Mouse (Mus musculus) MEL (cell line): ENCODE data around the gene Fdxacb1.

Experiments used
- CTCF ChIP-seq, 3 experiments: IDR thresholded peaks in 2 of 3; conservative IDR thresholded peaks in 1 of 3; 2 replicates each; pipeline ENCODE4 v1.5.1; 2011 to 2012; ENCODE audit warnings: low read length in 3 of 3, low read depth in 2 of 3, mild to moderate bottlenecking in 2 of 3, improper control_type of control experiment in 1 of 3, inconsistent platforms in 1 of 3, mixed read lengths in 1 of 3, moderate library complexity in 1 of 3; ENCODE audit not compliant: control insufficient read depth in 1 of 3, insufficient read depth in 1 of 3, poor library complexity in 1 of 3, severe bottlenecking in 1 of 3
- MAFK ChIP-seq: IDR thresholded peaks from 2 replicates; pipeline ENCODE4 v1.6.1; 2011; ENCODE audit warnings: low read depth, mild to moderate bottlenecking, low read length, improper control_type of control experiment, borderline replicate concordance
- NRF1 ChIP-seq: IDR thresholded peaks from 2 replicates; pipeline ENCODE4 v1.6.1; 2014; ENCODE audit warnings: low read depth, mild to moderate bottlenecking, inconsistent platforms, low read length, improper control_type of control experiment, moderate library complexity; ENCODE audit not compliant: poor library complexity, insufficient read depth, severe bottlenecking
- RAD21 ChIP-seq: IDR thresholded peaks from 2 replicates; pipeline ENCODE4 v1.6.1; 2011; ENCODE audit warnings: mild to moderate bottlenecking, low read depth, low read length, improper control_type of control experiment
- SIN3A ChIP-seq: IDR thresholded peaks from 2 replicates; pipeline ENCODE4 v1.6.1; 2012; ENCODE audit warnings: low read length, improper control_type of control experiment, inconsistent platforms
- TBP ChIP-seq: IDR thresholded peaks from 2 replicates; pipeline ENCODE4 v1.8.0; 2011; ENCODE audit warnings: low read depth, low read length, improper control_type of control experiment
- UBTF ChIP-seq: IDR thresholded peaks from 2 replicates; pipeline ENCODE4 v1.6.1; 2012; ENCODE audit warnings: low read depth, mild to moderate bottlenecking, inconsistent platforms, low read length, improper control_type of control experiment, moderate library complexity, borderline replicate concordance; ENCODE audit not compliant: insufficient read depth
- ZMIZ1 ChIP-seq: IDR thresholded peaks from 2 replicates; pipeline ENCODE4 v1.6.1; 2012; ENCODE audit warnings: low read depth, mild to moderate bottlenecking, inconsistent platforms, low read length, improper control_type of control experiment, moderate library complexity

DNA sequence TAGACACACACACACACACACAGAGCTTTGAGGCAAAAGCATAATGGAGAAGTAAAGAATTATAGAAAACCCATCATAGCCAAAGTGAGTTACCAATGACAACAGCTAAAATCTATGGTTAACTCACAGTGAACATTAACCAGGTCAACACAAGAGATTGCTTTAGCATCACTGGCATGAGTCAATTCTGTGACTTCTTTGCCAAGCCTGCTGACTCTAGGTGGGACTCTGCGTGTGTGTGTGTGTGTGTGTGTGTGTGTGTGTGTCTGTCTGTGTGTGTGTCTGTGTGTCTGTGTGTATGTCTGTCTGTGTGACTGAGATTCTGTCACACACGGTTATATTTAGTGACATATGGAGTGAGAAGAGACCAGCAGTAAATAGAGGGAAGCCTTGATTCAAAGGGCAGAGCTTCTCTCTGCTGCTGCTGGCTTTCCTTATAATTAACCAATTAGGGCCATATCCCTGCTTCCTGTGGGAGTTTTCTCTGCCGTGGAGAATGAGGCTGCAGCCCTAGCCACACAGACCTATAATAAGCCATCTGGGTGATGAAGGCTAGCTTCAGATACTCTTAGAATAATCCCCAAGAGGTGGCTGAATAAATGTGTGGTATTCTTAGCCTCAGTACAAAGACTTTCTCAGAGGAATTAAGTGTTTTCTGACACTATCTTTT is 43.2 kb upstream of the Fdxacb1 start:
- TF ChIP-seq ZMIZ1 = no peak
- TF ChIP-seq TBP = no peak
- TF ChIP-seq CTCF (IDR thresholded peaks at IDR 0.05 in 2 of 3, conservative IDR thresholded peaks at IDR 0.05 in 1 of 3; ENCODE audit: control insufficient read depth in 1 of 3, insufficient read depth in 1 of 3, low read depth in 2 of 3, low read length in 3 of 3, poor library complexity in 1 of 3, severe bottlenecking in 1 of 3) = no peak
- TF ChIP-seq SIN3A = no peak
- no peak for TF ChIP-seq MAFK
- no peak for TF ChIP-seq RAD21
- TF ChIP-seq UBTF = no peak
- no peak for TF ChIP-seq NRF1
